Comparison of ENCODE assay signal across 25 mouse cellular contexts in the genomic region with DNA sequence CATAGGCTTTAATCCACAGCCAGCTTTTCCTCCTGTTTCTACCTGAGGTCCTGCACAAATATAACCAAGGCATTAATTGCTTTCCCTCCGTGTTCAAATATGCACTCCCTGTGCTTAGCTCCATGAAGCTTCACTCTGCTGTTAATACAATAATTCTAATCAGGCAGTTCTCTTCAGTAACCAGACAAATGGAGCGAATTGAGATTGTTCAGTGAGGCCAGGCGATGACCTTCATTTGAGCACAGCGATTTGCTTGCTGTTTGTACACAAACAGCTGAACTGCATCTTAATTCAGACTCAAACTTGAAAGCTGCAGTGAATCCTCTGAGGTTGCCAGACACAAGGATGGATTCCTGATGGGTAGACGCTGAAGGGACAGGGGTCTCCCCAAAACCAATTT.
"Had no signal": no experiment of that assay in that cellular context is flagged by ENCODE, and none has a peak within 500 bp of the region (broad histone marks: within the 10 kb centered on the region; RNA-seq: fewer than 3 reads in every experiment).

No protein-coding gene starts in this region.

- H3K9me3 ChIP-seq: heart, embryonic 10.5 days; heart, embryonic 12.5 days; hindbrain, embryonic 10.5 days; hindbrain, embryonic 12.5 days; intestine, embryonic 15.5 days; limb, embryonic 10.5 days; limb, embryonic 12.5 days had no signal

- H3K27me3 ChIP-seq: heart, embryonic 12.5 days; hindbrain, embryonic 12.5 days; intestine, embryonic 15.5 days; limb, embryonic 12.5 days had no signal

- DNase-seq: gastrocnemius, adult 2 months; gastrocnemius, postnatal 10 days; gastrocnemius, postnatal 25 days; heart, adult 18-20 months; heart, postnatal 10 days; heart, postnatal 4 days; kidney, adult 18-20 months; kidney, adult 8-10 months; kidney, postnatal 10 days; kidney, postnatal 25 days; kidney, postnatal 4 days; liver had no signal

- H3K4me1 ChIP-seq: limb, embryonic 10.5 days had no signal

- H3K4me2 ChIP-seq: heart, embryonic 12.5 days; hindbrain, embryonic 12.5 days; hindbrain, embryonic 14.5 days; intestine, embryonic 15.5 days; limb, embryonic 12.5 days had no signal

- H3K9ac ChIP-seq: heart, embryonic 12.5 days; hindbrain, embryonic 12.5 days; hindbrain, embryonic 14.5 days; intestine, embryonic 15.5 days; limb, embryonic 12.5 days had no signal

- ATAC-seq: hindbrain, embryonic 16.5 days; inflammation-experienced regulatory T-cells, adult 6 months; intestine, embryonic 15.5 days; intestine, postnatal 0 days had no signal

- H3K4me3 ChIP-seq: gastrocnemius, adult 2 months; heart, embryonic 10.5 days; heart, embryonic 12.5 days; hindbrain, embryonic 10.5 days; hindbrain, embryonic 12.5 days; intestine, embryonic 15.5 days; layer of hippocampus, adult 2 months; left cerebral cortex, adult 2 months; limb, embryonic 10.5 days; limb, embryonic 12.5 days had no signal

- H3K36me3 ChIP-seq: heart, embryonic 10.5 days; heart, embryonic 12.5 days; hindbrain, embryonic 10.5 days; hindbrain, embryonic 12.5 days; intestine, embryonic 15.5 days; limb, embryonic 10.5 days; limb, embryonic 12.5 days had no signal

- H3K27ac ChIP-seq: gastrocnemius, adult 2 months; heart, embryonic 10.5 days; hindbrain, embryonic 10.5 days; hindbrain, embryonic 12.5 days; hindbrain, embryonic 14.5 days; intestine, embryonic 15.5 days; layer of hippocampus, adult 2 months; left cerebral cortex, adult 2 months; limb, embryonic 10.5 days; limb, embryonic 12.5 days had no signal
